Mouse (Mus musculus) stomach, adult 2 months (tissue): ENCODE results near the gene Tbc1d20. TPM values are rescaled to one million over a fixed set of nuclear protein-coding genes. Genes with fewer than 3 reads are reported as not detected.

ENCODE experiments used
- polyA plus RNA-seq: library from polyadenylated mRNA; depleted of rRNA; stranded (reverse); fragments of >200 nt; gene quantifications from 2 replicates; pipeline ENCODE4 v1.2.3, GENCODE M21; 2012; rRNA removed

The Tbc1d20 gene
- 19.8 and 22.3 TPM in 2 replicates for polyA plus RNA-seq

DNA sequence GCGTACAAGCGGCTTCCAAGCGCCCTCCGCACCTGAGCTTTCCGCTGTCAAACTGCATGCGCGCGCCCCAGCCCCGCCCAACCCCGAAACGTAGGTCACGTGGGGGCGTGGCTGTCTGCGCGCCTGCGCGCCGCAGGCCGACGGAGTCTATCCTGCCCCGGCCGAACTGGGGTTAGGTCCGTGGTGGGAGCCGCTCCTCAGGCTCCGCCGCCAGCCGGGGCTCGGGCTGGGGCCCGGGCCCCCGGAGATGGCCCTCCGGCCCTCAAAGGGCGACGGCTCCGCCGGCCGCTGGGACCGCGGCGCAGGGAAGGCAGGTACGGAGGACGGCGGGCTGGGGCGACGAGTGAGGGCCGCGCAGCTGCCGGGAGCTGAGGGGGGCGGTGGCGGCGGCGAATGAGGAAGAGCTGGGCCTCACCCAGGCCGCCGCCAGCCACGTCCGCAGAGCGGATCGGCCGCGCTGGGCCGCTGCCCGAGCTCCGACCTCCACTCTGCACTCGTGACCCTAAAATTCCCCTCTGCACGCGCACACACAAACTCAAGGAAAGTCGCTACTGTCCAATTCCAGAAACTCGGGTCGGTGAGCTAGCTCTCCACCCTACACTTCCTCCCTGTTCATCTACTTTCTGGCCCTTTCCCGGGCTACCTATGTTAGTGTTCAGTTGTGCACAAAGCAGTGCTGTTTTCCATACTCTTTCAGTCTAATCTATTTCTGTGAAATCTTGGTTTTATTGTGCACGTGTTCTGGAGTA is at the start of gene Tbc1d20:
Gene Tbc1d20, plus strand, starts transcription at position 102 of the 749 bp plus-strand sequence.

DNA sequence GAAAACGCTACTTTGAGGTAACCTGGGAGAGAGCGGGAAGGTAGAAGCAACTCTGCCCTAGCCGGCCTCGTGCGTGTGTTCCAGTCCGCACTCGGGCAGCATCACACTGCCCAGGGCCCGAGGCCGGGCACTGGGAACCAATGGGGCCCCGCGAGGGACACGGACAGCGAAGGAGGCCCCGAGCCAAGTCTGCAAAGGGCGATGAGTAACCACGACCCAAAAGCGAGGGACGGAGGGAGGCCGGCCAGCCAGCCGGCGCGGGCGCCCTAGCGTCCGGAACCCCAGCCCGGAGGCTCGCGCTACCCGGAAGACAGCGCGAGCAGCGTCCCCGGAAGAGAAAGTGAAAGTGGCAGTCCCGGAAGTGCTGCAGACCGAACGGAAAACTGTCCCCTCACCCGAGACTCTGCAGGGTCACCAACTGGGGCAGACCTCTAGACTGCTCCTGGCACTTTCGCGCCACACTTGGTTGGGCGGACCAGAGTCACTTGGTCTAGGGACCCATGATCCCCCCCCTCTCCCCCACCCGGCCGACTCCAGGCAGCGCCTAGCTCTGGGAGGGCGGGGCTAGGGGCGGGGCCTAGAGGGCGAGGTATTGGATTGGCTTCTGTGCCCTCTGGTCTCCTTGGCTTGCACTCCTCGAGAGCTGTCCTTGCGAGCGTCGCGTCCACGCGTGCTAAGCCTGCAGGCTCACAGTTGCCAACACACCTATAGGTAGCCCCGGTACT is 38.6 kb downstream of the Tbc1d20 start, which contains the start of gene Rbck1:
Gene Rbck1, minus strand, starts transcription at position 553 of the 725 bp plus-strand sequence.

DNA sequence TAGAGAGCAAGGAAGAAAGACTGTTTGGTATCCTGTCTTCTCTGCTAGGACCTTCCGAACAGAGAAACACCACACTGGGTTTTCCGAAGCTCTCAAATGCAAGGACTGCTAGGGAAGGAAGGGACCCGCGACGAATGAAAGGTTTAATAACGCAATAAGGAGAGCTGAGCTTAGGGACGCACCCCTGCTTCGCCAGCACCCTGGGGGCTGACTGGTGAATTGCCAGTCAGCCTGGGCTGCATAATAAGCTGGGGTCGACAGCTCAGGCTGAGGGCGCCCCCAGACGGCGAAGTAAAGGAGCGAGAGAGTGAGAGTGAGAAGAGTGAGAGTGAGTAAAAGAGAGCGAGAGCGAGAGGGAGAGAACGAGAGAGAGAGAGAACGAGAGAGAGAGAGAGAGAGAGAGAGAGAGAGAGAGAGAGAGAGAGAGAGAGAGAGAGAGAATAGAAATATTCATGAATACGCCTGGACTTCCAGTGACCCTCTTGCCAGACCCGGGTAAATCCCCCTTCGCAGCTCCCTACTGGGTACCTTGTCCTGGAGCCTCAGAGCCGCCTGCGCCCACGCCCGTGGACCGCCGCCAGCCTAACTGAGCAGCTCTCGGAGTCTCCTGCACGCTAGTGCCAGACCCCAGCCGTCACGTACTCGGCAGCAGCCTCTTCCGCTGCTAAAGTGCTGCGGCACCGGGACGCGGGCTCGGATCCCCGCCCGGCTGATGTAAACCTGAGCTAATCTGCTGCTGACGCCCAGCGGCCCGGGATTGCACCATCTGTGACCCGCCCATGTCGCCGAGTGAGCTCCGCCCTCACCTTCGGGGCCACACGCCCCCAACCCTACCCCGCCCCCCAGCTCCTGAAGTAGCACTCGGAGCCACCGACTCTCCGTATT is 49.9 kb downstream of the Tbc1d20 start, which contains the start of gene Trib3:
Gene Trib3, minus strand, starts transcription at position 704 of the 885 bp plus-strand sequence.

Other genes with a start within 250 kb of the Tbc1d20 start
- gene Scrt2, start 212.3 kb upstream of the Tbc1d20 start, polyA plus RNA-seq, result not detected in 2 replicates
- gene Srxn1, start 188.3 kb upstream of the Tbc1d20 start, polyA plus RNA-seq, result 58.1 and 84.4 TPM in 2 replicates
- gene Tcf15, start 150.3 kb upstream of the Tbc1d20 start, polyA plus RNA-seq, result 2.0 and 7.4 TPM in 2 replicates
- gene Csnk2a1, start 67.0 kb upstream of the Tbc1d20 start, polyA plus RNA-seq, result 3.2 and 4.5 TPM in 2 replicates
- gene Rbck1, start 38.8 kb downstream of the Tbc1d20 start, polyA plus RNA-seq, result 89.9 and 100 TPM in 2 replicates
- gene Trib3, start 50.2 kb downstream of the Tbc1d20 start, polyA plus RNA-seq, result 1.5 and 3.1 TPM in 2 replicates
- gene Nrsn2, start 82.8 kb downstream of the Tbc1d20 start, polyA plus RNA-seq, result 0.22 and 0.56 TPM in 2 replicates
- 3.7 and 4.3 TPM in 2 replicates for gene Sox12, start 104.2 kb downstream of the Tbc1d20 start, polyA plus RNA-seq
- gene Zcchc3, start 121.2 kb downstream of the Tbc1d20 start, polyA plus RNA-seq, result 1.3 and 1.4 TPM in 2 replicates
- gene 6820408C15Rik, start 121.8 kb downstream of the Tbc1d20 start, polyA plus RNA-seq, result 0.26 TPM in 1 of 2 replicates, not detected in the other
- gene Defb23, start 170.8 kb downstream of the Tbc1d20 start, polyA plus RNA-seq, result 0.23 TPM in 1 of 2 replicates, not detected in the other
- gene Defb20, start 183.2 kb downstream of the Tbc1d20 start, polyA plus RNA-seq, result 1.2 TPM in 1 of 2 replicates, not detected in the other
- gene Defb22, start 196.3 kb downstream of the Tbc1d20 start, polyA plus RNA-seq, result 0.31 TPM in 1 of 2 replicates, not detected in the other
- not detected in 2 replicates for gene Defb26, start 217.9 kb downstream of the Tbc1d20 start, polyA plus RNA-seq
- gene Defb28, start 224.4 kb downstream of the Tbc1d20 start, polyA plus RNA-seq, result 0.39 TPM in 1 of 2 replicates, not detected in the other
- not detected in 2 replicates for gene Defb29, start 246.3 kb downstream of the Tbc1d20 start, polyA plus RNA-seq